In the genomic region with DNA sequence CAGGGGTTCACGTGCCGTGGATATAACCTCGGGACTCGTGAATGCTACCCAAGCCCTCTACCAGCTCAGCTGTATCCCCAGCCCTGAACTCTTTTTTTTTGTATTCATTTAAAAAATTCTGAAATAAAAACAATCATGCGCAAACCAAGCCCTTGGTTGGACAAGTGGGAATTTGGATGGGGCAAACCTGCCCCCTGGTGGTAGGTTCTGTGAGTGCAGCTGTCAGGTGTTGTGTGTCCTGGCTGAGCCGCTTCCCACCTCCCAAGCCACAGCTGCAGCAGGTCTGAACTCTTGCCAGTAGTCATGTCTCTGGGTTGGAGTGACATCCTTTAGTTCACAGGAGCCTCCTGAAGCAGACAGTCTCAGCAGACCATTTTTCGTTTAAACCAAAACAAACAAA, we compare ENCODE assay signal across 10 mouse cellular contexts. TPM values are rescaled to one million over a fixed set of nuclear protein-coding genes. Genes with fewer than 3 reads are reported as not detected.
DNase-seq lines count a peak whose midpoint lies in the region; ATAC-seq and TF ChIP-seq lines count a peak whose summit lies in the region.
"Had no signal": no experiment of that assay in that cellular context is flagged by ENCODE, and none has a peak within 500 bp of the region (broad histone marks: within the 10 kb centered on the region; RNA-seq: fewer than 3 reads in every experiment).

No protein-coding gene starts in this region.

- H3K9me3 ChIP-seq in kidney, embryonic 14.5 days (ENCODE audit: control insufficient read depth, low read length): 0 out of 2 replicates have a peak, but pooled peaks cover 3% of the 10 kb centered on the region
- H3K9me3 ChIP-seq in heart, embryonic 16.5 days (replicated peaks; ENCODE audit: control insufficient read depth, low read length): 0 out of 2 replicates have a peak, but pooled peaks cover 3% of the 10 kb centered on the region
- H3K9me3 ChIP-seq: neural tube, embryonic 13.5 days had no signal

- H3K27ac ChIP-seq in kidney, adult 2 months (ENCODE audit: insufficient read depth, low read depth, low read length): no peak overlapping the region
- no peak overlapping the region for H3K27ac ChIP-seq in kidney, embryonic 14.5 days (ENCODE audit: low read depth, low read length)
- 0 out of 2 replicates have a peak overlapping the region, but pooled peaks have one; percentile 92 for H3K27ac ChIP-seq in heart, embryonic 16.5 days (ENCODE audit: low read length)
- no peak overlapping the region for H3K27ac ChIP-seq in thymus, adult 2 months (ENCODE audit: control insufficient read depth, insufficient read depth, low read length)
- H3K27ac ChIP-seq: neural tube, embryonic 13.5 days had no signal

- peak; percentile 74 for DNase-seq in kidney, adult 2 months
- DNase-seq in adrenal gland, adult 18-20 months (ENCODE audit: low spot score in 2 of 2): peak; percentile 73 to 84
- peak; percentile 91 for DNase-seq in embryo, embryonic 10.5 days (ENCODE audit: low spot score)
- DNase-seq in left cerebral cortex, postnatal 25 days (ENCODE audit: low spot score in 2 of 2): peak; percentile 59 to 61
- DNase-seq in thymus, adult 2 months: peak; percentile 79

- intact Hi-C loops in left cerebral cortex, postnatal 25 days (cut with DNase I): loop anchor here (2.0 kb wide), 2 partner anchors 41 to 255 kb away; no protein-coding TSS in a partner anchor

- H3K4me1 ChIP-seq in kidney, adult 2 months (ENCODE audit: control insufficient read depth, insufficient read depth, low read length): peaks cover 6% of the 10 kb centered on the region; the same call in 1 of the 2 replicates
- peaks cover 12% of the 10 kb centered on the region for H3K4me1 ChIP-seq in kidney, embryonic 14.5 days (ENCODE audit: control insufficient read depth, insufficient read depth, low read length)
- peaks cover 32% of the 10 kb centered on the region for H3K4me1 ChIP-seq in heart, embryonic 16.5 days (ENCODE audit: control insufficient read depth, insufficient read depth, low read length)
- H3K4me1 ChIP-seq in thymus, adult 2 months (replicated peaks; ENCODE audit: control insufficient read depth, insufficient read depth, low read length): peaks cover 2% of the 10 kb centered on the region; the same call in 1 of the 2 replicates

- H3K36me3 ChIP-seq in kidney, adult 2 months (ENCODE audit: control insufficient read depth, insufficient read depth, low read length): no peaks in the 10 kb centered on the region
- H3K36me3 ChIP-seq in kidney, embryonic 14.5 days (ENCODE audit: control insufficient read depth, insufficient read depth, low read length): no peaks in the 10 kb centered on the region
- no peaks in the 10 kb centered on the region for H3K36me3 ChIP-seq in heart, embryonic 16.5 days (ENCODE audit: control insufficient read depth, insufficient read depth)
- H3K36me3 ChIP-seq in thymus, adult 2 months (ENCODE audit: control insufficient read depth, insufficient read depth, low read length): no peaks in the 10 kb centered on the region
- H3K36me3 ChIP-seq: neural tube, embryonic 13.5 days had no signal

- no peaks in the 10 kb centered on the region for H3K27me3 ChIP-seq in kidney, adult 2 months (replicated peaks; ENCODE audit: control insufficient read depth, insufficient read depth, low read length)
- H3K27me3 ChIP-seq in kidney, embryonic 14.5 days (ENCODE audit: control insufficient read depth, insufficient read depth, low read length): peaks cover 12% of the 10 kb centered on the region
- H3K27me3 ChIP-seq in heart, embryonic 16.5 days (ENCODE audit: control insufficient read depth, insufficient read depth, low read length): no peaks in the 10 kb centered on the region
- H3K27me3 ChIP-seq in thymus, adult 2 months (ENCODE audit: control insufficient read depth, insufficient read depth, low read length): no peaks in the 10 kb centered on the region

- TF ChIP-seq POLR2A in kidney, adult 2 months (IDR thresholded peaks at IDR 0.05; ENCODE audit: low read depth, low read length): no peak
- TF ChIP-seq POLR2A in thymus, adult 2 months (IDR thresholded peaks at IDR 0.05; ENCODE audit: control insufficient read depth, extremely low read depth, insufficient read depth, low read length, poor library complexity): no peak

- WGBS in kidney, adult 2 months: 23% methylated on average over 7 of the region's 7 CpGs
- 24% methylated on average over 7 of the region's 7 CpGs for WGBS in kidney, embryonic 14.5 days
- 14% methylated on average over 7 of the region's 7 CpGs for WGBS in heart, embryonic 16.5 days
- 20% methylated on average over 7 of the region's 7 CpGs for WGBS in thymus, adult 2 months

- TF ChIP-seq CTCF in kidney, adult 2 months (conservative IDR thresholded peaks at IDR 0.05; ENCODE audit: insufficient read depth, insufficient read length, low read depth, low read length): peak; percentile 93
- TF ChIP-seq CTCF in thymus, adult 2 months (IDR thresholded peaks at IDR 0.05; ENCODE audit: borderline replicate concordance, control insufficient read depth, extremely low read depth, insufficient read depth, low read length, poor library complexity): peak; percentile 82

- ATAC-seq in kidney, embryonic 14.5 days (ENCODE audit: low FRiP score, low TSS enrichment): no peak
- no peak for ATAC-seq in heart, embryonic 16.5 days (replicated peaks; ENCODE audit: extremely low read depth, insufficient read depth, low FRiP score)
- ATAC-seq in neutrophil, adult 5-6 weeks (ENCODE audit: extremely low read depth, insufficient number of reproducible peaks, low FRiP score, poor library complexity, severe bottlenecking): peak; percentile 53; the same call in 1 of the 2 replicates

- no peak overlapping the region for H3K9ac ChIP-seq in kidney, embryonic 14.5 days (ENCODE audit: low read depth, low read length)
- no peak overlapping the region for H3K9ac ChIP-seq in heart, embryonic 16.5 days (ENCODE audit: low read length)
- H3K9ac ChIP-seq: neural tube, embryonic 13.5 days had no signal

- no peak overlapping the region for H3K4me2 ChIP-seq in kidney, embryonic 14.5 days (replicated peaks; ENCODE audit: low read depth, low read length)
- no peak overlapping the region for H3K4me2 ChIP-seq in heart, embryonic 16.5 days (ENCODE audit: low read depth, low read length)
- H3K4me2 ChIP-seq: neural tube, embryonic 13.5 days had no signal

- no peak overlapping the region for H3K4me3 ChIP-seq in kidney, adult 2 months (ENCODE audit: insufficient read depth, low read depth, low read length)
- H3K4me3 ChIP-seq in kidney, embryonic 14.5 days (ENCODE audit: low read length): no peak overlapping the region
- no peak overlapping the region for H3K4me3 ChIP-seq in heart, embryonic 16.5 days (ENCODE audit: low read length)
- no peak overlapping the region for H3K4me3 ChIP-seq in thymus, adult 2 months (ENCODE audit: control insufficient read depth, insufficient read depth, low read length)
- H3K4me3 ChIP-seq: erythroblast, embryonic 14.5 days; neural tube, embryonic 13.5 days had no signal

RNA-seq across cellular contexts. Expression of a gene that starts 4.4 kb away (rescaled TPM):
- 3.3 and 3.4 TPM in 2 replicates for polyA plus RNA-seq in kidney, adult 2 months (2012; rRNA removed)
- 14.9 and 18.8 TPM in 2 replicates for polyA plus RNA-seq in kidney, embryonic 14.5 days (2014; fragmentation: Nextera tagmentation; extraction: Ambion mirVana)
- total RNA-seq in adrenal gland, adult 18-20 months (2021): 10 to 100 TPM; 14.0 to 22.5 TPM
- polyA plus RNA-seq in heart, embryonic 16.5 days (2015; fragmentation: Nextera tagmentation; extraction: Ambion mirVana): 13.0 and 13.9 TPM in 2 replicates
- 10 to 100 TPM; 18.6 to 19.8 TPM for total RNA-seq in left cerebral cortex, postnatal 25 days (2021)
- total RNA-seq in neutrophil, adult 5-6 weeks (2017): 15.5 and 18.7 TPM in 2 replicates
- 13.3 and 14.4 TPM in 2 replicates for polyA plus RNA-seq in thymus, adult 2 months (2012; rRNA removed)

RNA-seq across cellular contexts. Expression of a gene that starts 22.9 kb away (rescaled TPM):
- polyA plus RNA-seq in kidney, adult 2 months (2012; rRNA removed): 4.2 and 7.4 TPM in 2 replicates
- 0.88 and 1.4 TPM in 2 replicates for polyA plus RNA-seq in kidney, embryonic 14.5 days (2014; fragmentation: Nextera tagmentation; extraction: Ambion mirVana)
- under 1 TPM in 1 of 2 experiments, not detected in 1; 0.32 TPM for total RNA-seq in adrenal gland, adult 18-20 months (2021)
- 175 and 177 TPM in 2 replicates for polyA plus RNA-seq in heart, embryonic 16.5 days (2015; fragmentation: Nextera tagmentation; extraction: Ambion mirVana)
- total RNA-seq in left cerebral cortex, postnatal 25 days (2021): under 1 TPM; 0.32 to 0.39 TPM
- not detected in 2 replicates for total RNA-seq in neutrophil, adult 5-6 weeks (2017)
- 0.43 and 5.9 TPM in 2 replicates for polyA plus RNA-seq in thymus, adult 2 months (2012; rRNA removed)
- polyA plus RNA-seq: erythroblast, embryonic 14.5 days had no signal

RNA-seq across cellular contexts. Expression of a gene that starts 38.2 kb away (rescaled TPM):
- 11.5 and 11.8 TPM in 2 replicates for polyA plus RNA-seq in kidney, adult 2 months (2012; rRNA removed)
- 9.2 and 12.8 TPM in 2 replicates for polyA plus RNA-seq in kidney, embryonic 14.5 days (2014; fragmentation: Nextera tagmentation; extraction: Ambion mirVana)
- total RNA-seq in adrenal gland, adult 18-20 months (2021): 10 to 100 TPM in 1 of 2 experiments, 1 to 10 TPM in 1; 9.3 to 10.0 TPM
- 5.8 and 6.3 TPM in 2 replicates for polyA plus RNA-seq in heart, embryonic 16.5 days (2015; fragmentation: Nextera tagmentation; extraction: Ambion mirVana)
- 1 to 10 TPM; 4.0 TPM for total RNA-seq in left cerebral cortex, postnatal 25 days (2021)
- not detected in 2 replicates for total RNA-seq in neutrophil, adult 5-6 weeks (2017)
- polyA plus RNA-seq in thymus, adult 2 months (2012; rRNA removed): 5.2 and 6.6 TPM in 2 replicates

RNA-seq across cellular contexts. Expression of a gene that starts 45.3 kb away (rescaled TPM):
- polyA plus RNA-seq in kidney, adult 2 months (2012; rRNA removed): 0.27 TPM in 1 of 2 replicates, not detected in the other
- polyA plus RNA-seq in kidney, embryonic 14.5 days (2014; fragmentation: Nextera tagmentation; extraction: Ambion mirVana): not detected in 2 replicates
- total RNA-seq in adrenal gland, adult 18-20 months (2021): not detected
- not detected in 2 replicates for polyA plus RNA-seq in heart, embryonic 16.5 days (2015; fragmentation: Nextera tagmentation; extraction: Ambion mirVana)
- total RNA-seq in left cerebral cortex, postnatal 25 days (2021): not detected
- total RNA-seq in neutrophil, adult 5-6 weeks (2017): not detected in 2 replicates
- not detected in 2 replicates for polyA plus RNA-seq in thymus, adult 2 months (2012; rRNA removed)
- polyA plus RNA-seq: neural tube, embryonic 13.5 days had no signal

RNA-seq across cellular contexts. Expression of a gene that starts 46.7 kb away (rescaled TPM):
- 6.0 and 6.4 TPM in 2 replicates for polyA plus RNA-seq in kidney, adult 2 months (2012; rRNA removed)
- 17.5 and 18.9 TPM in 2 replicates for polyA plus RNA-seq in kidney, embryonic 14.5 days (2014; fragmentation: Nextera tagmentation; extraction: Ambion mirVana)
- 10 to 100 TPM; 10.5 to 10.8 TPM for total RNA-seq in adrenal gland, adult 18-20 months (2021)
- polyA plus RNA-seq in heart, embryonic 16.5 days (2015; fragmentation: Nextera tagmentation; extraction: Ambion mirVana): 8.7 and 9.5 TPM in 2 replicates
- 10 to 100 TPM; 10.3 to 10.5 TPM for total RNA-seq in left cerebral cortex, postnatal 25 days (2021)
- total RNA-seq in neutrophil, adult 5-6 weeks (2017): 3.6 and 5.7 TPM in 2 replicates
- 14.8 and 15.1 TPM in 2 replicates for polyA plus RNA-seq in thymus, adult 2 months (2012; rRNA removed)

Comparison
In these comparisons a context has a peak if more than half of its experiments do, and no peak if none do; other contexts are left out.
1. RNA of a gene that starts 22.9 kb away (polyA plus RNA-seq): 175 to 177 TPM in heart, embryonic 16.5 days; 4.2 to 7.4 TPM in kidney, adult 2 months, 0.43 to 5.9 TPM in thymus, adult 2 months and 0.88 to 1.4 TPM in kidney, embryonic 14.5 days; every median in the first group is over 10 times any median in the second.
2. Peak in every context shown above with its lines, with median percentiles within 50 percentile points of each other: DNase-seq.